Mouse (Mus musculus) adrenal gland, adult 18-20 months (tissue): ENCODE results near the gene Adtrp. TPM values are rescaled to one million over a fixed set of nuclear protein-coding genes. Genes with fewer than 3 reads are reported as not detected.

Experiments used
- DNase-seq, 2 experiments: peaks; one replicate each; pipeline ENCODE4 v3.0.0; 2021 to 2022; ENCODE audit warnings: low spot score in 2 of 2
- long read RNA-seq, 2 experiments: library from polyadenylated mRNA; stranded (forward); transcript quantifications; one replicate each; pipeline ENCODE4 v2.0.0; 2021
- total RNA-seq, 2 experiments: library from RNA; stranded (reverse); gene quantifications; 1 replicate in 1 of 2; 2 replicates in 1 of 2; pipeline ENCODE4 v1.2.3; 2021

The Adtrp gene
- total RNA-seq = 10 to 100 TPM; 27.2 to 36.0 TPM
- long read RNA-seq, experiment 1, partial matches to known transcripts = 4 of 5 reads
- long read RNA-seq, experiment 1, other reads (novel, unspliced or antisense) = 0 of 5 reads
- long read RNA-seq, experiment 2, transcript Adtrp-202 (7 exons, 1,602 nt) = major isoform, 16 of 35 reads
- long read RNA-seq, experiment 2, partial matches to known transcripts = 16 of 35 reads
- long read RNA-seq, experiment 2, other reads (novel, unspliced or antisense) = 3 of 35 reads

DNA sequence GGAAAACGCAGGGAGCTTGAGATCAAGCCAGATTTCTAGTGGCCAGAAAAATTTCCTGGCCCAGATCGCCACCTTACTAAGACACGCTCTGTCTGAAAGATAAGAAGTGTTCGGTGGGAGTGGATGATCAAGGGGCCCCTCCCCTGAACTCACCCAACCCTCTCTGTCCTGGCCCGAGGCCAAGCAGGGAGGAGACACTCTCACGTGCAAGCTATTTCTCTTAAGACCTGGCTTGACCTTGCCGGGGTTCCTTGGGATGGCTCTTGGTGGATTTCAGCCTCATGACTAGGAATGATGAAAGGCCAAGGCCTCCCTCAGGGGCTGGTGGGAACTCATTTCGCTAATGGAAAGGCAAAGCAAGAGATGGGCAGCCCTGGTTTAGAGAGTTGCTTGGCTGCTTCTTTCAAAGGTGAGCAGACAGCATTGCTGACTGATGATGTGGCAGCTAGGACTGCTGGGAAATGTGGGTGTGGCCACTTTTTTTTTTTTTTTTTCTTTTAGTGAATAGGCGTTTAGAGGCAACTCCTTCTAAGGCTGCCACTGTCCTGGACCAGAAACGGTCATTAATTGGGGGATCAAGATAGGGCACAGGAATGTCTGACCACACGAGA is at the start of gene Adtrp:
Gene Adtrp (minus strand): TSS at position 169 of the 611 bp plus-strand sequence.
- DNase-seq = peak in 1 of 2 experiments; percentile 25

- no peak for DNase-seq
Observed at GRCm38 (mm10) chr13:41892016-41892415, 44.5 kb upstream of the Adtrp start.

DNA sequence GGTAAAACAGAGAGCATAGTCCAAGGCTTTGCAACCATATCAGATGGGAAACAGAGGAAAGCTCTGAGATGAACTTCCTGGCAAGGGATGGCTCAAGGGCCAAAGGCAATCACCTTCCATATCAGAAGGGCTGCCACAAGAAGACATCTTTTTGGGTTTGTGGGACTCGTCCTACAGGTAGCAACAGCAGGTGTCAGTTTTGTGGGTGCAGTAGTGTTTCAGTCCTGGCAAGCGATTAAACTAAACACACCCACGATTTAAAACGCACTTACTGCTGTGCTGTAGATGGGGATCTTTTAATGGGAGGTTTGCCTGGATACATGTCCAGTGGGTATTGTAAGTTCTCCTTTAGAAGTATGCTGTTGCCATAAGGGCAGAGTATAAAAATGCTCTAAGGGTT is 43.1 kb upstream of the Adtrp start:
- no peak for DNase-seq

DNA sequence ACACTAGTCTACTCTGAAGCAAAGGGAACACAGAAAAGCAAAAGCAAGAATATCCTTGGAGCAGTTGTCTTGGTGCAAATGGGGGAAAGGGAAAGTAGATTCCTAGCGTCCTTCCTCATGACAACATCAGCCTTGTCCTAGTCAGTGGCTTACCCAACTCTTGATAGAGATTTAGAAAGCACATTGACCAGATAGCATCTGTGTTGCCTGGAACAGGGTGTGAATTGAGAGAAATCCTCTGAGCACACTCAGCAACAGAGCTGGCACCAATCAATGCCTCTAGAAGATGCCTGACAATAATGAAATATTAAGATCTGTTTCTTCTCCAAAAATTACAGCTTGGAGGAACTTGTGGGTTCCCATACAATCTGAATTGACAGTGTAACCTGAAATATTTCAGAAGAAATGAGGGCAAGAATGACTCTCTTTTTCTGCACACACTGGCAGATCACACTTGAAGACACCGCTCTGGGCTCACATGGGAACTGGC is 42.7 kb upstream of the Adtrp start:
- DNase-seq = no peak

DNA sequence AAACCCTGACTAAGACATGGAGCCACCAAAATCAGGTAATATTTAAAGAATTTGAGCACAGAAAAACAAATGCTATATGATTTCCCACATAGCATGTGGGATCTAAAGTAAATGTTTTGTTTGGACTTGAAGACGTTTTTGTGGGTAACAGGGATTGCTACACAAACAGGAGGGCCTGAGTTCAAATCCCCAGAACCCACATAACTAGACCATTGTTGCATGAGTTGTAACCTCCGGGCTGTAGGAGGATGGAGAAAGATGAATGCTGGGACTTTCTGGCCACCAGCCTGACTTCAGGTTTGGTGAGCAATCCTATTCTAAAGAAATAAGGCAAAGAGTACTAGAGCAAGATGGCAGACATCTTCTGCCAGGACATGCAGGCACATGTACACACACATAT is 41.2 kb upstream of the Adtrp start:
- DNase-seq = no peak

- DNase-seq = no peak
Observed at GRCm38 (mm10) chr13:41886120-41886519, 38.6 kb upstream of the Adtrp start.

DNA sequence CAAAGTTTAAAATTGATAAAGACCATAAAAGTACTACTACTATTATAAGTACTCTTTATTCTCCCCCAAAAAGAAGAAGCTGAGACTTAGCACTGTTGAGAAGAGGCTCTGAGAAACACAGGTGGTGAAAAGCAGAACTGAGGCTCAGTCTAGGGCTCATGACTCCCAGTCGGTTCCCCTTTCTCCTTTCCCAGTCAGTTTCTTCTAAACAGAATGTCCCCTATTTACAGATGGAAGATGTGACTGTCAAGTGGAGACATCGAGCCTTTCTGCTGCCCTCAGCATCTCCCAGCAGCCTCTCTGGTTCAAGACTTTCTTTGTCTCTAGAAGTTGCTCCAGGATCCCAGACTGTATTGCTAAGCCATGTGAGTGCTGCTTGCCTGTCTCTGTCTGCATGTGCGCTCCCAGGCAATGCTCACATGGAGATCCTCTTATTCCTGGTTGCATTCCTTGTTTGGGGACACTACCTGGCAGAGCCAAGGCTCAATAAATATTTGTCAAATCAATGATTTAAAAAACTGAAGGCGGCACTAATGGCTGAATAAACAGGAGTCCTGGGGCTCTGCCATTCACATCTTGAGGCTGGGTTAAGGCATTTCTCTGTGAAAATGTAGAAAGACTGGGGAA is 36.3 kb upstream of the Adtrp start:
- DNase-seq = no peak

DNA sequence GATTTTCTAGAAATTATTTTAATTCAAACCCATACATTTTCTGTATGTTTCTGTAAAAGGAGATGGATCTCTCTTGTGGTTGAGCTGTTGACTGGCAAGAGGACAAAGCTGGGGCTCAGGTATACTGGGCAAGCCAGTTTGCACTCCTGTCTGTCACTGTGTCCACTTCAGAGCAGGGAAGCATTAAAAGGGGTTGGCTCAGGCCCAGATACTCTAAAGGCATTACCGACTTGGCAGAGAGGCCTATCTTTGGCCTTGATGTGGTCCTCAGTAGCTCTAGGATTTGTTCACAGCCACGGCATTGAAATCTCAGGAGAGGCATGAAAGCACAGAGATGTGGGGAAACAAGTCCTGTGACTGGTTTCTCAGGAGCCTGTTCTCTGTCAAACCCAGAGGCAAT is 33.7 kb upstream of the Adtrp start:
- peak; percentile 25 to 33 for DNase-seq

DNA sequence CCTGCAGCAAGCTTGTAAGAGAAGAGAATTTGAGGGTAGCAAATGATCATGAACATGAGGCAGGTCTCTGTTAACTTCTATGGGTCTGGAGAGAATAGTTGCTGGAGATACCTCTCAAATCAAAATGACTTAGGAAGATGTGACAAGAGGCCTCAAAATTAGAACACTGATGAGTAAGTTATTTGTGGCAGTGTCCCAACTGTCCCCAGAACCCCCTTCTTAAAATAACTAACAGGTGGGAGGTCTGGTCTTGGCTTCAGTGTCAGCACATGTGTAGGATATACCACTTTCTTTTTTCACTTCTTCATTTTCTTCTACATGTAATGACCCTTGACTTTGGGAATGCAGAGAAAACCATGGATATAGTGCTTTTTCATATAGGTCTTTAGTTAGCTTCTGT is 33.0 kb upstream of the Adtrp start:
- DNase-seq = no peak

GRCm38 (mm10) chr13:41872686-41873085 is 25.2 kb upstream of the Adtrp start:
- DNase-seq = no peak

- no peak for DNase-seq
Observed at GRCm38 (mm10) chr13:41872161-41872562, 24.7 kb upstream of the Adtrp start.

GRCm38 (mm10) chr13:41867533-41867932 is 20.0 kb upstream of the Adtrp start:
- no peak for DNase-seq

DNA sequence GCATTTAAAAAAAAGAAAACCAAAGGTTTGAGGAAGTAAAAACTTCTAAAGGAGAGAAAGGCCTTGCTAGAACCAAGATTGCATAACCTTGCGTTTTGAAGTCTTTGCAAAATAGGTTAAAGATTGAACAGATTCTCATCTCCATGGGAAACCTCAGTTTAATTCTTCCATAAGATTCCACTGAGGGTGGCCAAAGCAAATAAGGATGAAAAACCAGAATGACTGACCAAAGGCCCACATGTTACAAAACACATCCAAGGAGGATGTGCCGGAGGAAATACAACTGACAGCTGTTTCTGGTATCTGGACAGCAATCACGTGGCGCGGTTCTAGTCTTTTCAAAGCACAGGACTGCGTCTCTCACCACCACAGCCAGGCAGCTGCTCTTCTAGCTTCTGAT is 18.1 kb upstream of the Adtrp start:
- no peak for DNase-seq

GRCm38 (mm10) chr13:41865071-41865470 is 17.6 kb upstream of the Adtrp start:
- DNase-seq = no peak

GRCm38 (mm10) chr13:41860603-41861405 is 13.3 kb upstream of the Adtrp start:
- no peak for DNase-seq

DNA sequence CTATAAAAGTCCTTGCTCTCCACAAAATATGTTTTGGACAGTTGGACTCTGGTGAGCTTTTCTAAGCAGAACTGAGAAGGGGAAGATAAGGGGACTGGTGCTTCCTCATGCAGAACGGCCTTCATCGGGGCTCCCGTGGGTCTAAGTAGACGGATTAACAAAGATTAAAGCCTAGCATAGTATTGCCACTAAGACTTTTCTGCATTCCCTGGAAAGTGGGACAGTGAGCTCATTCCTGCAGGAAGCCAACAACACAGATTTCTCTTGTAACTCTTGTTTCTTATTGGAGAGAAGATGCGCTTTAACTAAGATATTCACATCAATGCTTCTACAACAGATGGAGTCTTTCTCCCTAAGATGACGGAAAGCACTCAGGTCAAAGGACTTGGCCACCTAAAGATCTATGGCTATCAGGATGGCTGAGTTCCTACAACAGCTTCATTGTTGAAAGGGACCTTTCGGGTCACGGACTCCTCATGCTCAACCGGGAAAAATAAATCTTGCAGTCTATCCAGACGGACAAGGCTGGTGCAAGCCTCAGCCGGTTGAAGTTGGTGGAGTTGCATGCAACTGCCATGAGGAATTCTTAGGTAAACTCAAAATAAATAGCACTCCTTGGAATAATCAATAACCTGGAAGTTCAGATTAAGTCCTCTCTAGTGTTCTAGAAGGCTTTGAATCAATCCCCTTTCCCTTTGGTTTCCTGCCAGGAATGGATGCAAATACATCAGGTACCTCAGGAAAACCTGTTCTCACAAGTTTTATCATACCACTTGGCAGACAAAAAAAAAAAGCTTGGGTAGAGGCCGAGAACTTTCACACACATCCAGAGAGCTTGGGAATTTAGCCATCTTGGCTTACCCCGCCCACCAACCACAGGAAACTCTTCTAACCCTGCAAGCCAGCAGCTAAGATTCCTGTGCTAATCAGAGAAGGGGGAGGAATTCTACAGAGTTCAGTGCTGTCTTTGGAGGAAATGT is 8.0 kb upstream of the Adtrp start:
- no peak for DNase-seq

DNA sequence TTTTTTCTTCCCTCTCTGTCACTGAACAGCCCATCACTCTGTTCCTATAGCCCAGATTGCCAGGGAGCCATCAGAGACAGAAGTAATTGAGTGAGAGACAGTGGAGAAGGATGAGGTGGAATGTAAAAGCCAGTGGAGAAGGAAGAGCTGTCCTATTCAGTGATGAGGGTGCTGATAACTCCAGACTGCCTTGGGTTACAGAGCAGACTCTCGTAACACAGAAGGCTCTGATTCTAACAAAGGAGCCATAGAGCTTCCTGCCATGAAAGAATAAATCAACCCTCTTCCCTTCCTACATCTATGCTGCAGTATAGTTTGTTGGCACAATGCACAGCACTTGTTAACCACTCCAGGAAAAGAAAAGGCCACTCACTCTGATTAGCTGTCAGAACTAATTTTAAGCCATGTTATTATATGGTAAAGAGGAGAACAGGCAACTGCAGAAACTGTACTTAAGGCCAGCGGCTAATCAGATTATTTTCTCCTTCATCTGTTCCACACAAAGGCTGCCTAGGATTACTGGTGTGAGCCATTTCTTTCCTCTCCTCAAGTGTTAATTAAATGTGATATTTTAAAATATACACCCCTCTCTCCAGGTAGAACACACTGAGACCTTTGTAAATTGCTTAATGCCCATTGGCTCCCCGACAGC is 3.4 kb upstream of the Adtrp start:
- no peak for DNase-seq

DNA sequence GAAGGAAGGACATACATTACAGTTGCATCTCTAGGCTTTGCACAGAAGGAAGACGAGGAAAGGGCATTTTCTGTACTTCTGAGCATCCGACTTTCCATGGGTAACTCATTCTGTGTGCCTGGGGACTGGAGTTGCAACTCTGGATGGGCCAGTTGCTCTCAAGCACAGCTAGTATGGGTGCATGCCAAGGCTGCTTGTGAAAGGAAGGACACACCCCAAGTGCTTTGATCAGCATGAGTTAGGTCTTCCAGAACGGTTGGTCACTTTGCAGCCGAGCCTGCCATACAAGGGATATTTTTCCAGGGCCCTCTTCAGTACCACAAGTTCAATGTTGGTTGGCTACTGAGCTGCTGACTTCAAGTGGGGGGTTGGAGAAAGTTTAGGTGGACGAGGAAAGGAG is 968 bp downstream of the Adtrp start:
- DNase-seq = no peak

DNA sequence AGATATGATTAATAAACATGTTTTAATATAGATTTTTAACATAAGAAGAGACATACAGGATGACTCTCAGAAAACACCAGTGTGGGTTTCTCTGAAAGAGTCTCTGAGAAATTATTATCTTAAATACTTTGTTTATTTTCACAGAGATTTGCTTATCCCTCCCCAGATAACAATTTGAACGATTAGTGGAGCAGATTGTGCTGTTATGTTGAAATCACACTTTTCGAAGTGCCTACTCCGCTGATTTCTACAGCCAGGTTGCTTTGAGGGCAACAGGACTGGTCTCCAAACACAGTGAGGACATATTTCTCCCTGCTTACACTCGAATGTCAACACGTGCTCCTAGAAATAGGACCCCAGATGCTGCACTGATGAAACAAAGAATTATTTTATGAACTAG is 2.5 kb downstream of the Adtrp start:
- no peak for DNase-seq

GRCm38 (mm10) chr13:41844071-41844470 is 3.4 kb downstream of the Adtrp start:
- DNase-seq = no peak
